Mouse (Mus musculus) limb, embryonic 14.5 days (tissue): ENCODE measurements around the gene Mindy2. TPM values are rescaled to one million over a fixed set of nuclear protein-coding genes. Genes with fewer than 3 reads are reported as not detected.

Experiments used
- ATAC-seq: fragments of 200-750 bp; cut with Nextera tagmentation; 2 replicates; pipeline ENCODE4 v1.8.0; 2017; ENCODE audit warnings: low read depth, moderate number of reproducible peaks, moderate TSS enrichment; ENCODE audit not compliant: low FRiP score
- DNase-seq: peaks from one replicate; pipeline ENCODE4 v3.0.0-alpha.2; 2015; ENCODE audit warnings: low spot score
- H3K27ac ChIP-seq: fragments of 300-500 bp; sonication (generic); replicated peaks from 2 replicates; pipeline ENCODE4 v1.5.1; 2014; ENCODE audit warnings: low read depth, mild to moderate bottlenecking, low read length, moderate library complexity, mixed read lengths
- H3K27me3 ChIP-seq: fragments of 300-500 bp; sonication (generic); 2 replicates; pipeline ENCODE4 v1.6.1; 2014; ENCODE audit warnings: low read length, mixed read lengths; ENCODE audit not compliant: control insufficient read depth, insufficient read depth
- H3K36me3 ChIP-seq: fragments of 300-500 bp; sonication (generic); 2 replicates; pipeline ENCODE4 v1.6.1; 2014; ENCODE audit warnings: mild to moderate bottlenecking, low read length, moderate library complexity, mixed read lengths; ENCODE audit not compliant: control insufficient read depth, insufficient read depth
- H3K4me1 ChIP-seq: fragments of 300-500 bp; sonication (generic); 2 replicates; pipeline ENCODE4 v1.6.1; 2014; ENCODE audit warnings: antibody characterized with exemption, low read length, mixed read lengths; ENCODE audit not compliant: control insufficient read depth, insufficient read depth
- H3K4me2 ChIP-seq: fragments of 300-500 bp; sonication (generic); replicated peaks from 2 replicates; pipeline ENCODE4 v1.6.1; 2014; ENCODE audit warnings: low read depth, mild to moderate bottlenecking, low read length, moderate library complexity; ENCODE audit not compliant: severe bottlenecking
- H3K4me3 ChIP-seq: fragments of 300-500 bp; sonication (generic); replicated peaks from 2 replicates; pipeline ENCODE4 v1.5.1; 2014; ENCODE audit warnings: low read length
- H3K9ac ChIP-seq: fragments of 300-500 bp; sonication (generic); 2 replicates; pipeline ENCODE4 v1.6.1; 2014; ENCODE audit warnings: mild to moderate bottlenecking, low read depth, low read length, moderate library complexity; ENCODE audit not compliant: severe bottlenecking
- H3K9me3 ChIP-seq: fragments of 300-500 bp; sonication (generic); 2 replicates; pipeline ENCODE4 v1.6.1; 2016; ENCODE audit warnings: low read length; ENCODE audit not compliant: control insufficient read depth
- POLR2A ChIP-seq: fragments of 200-500 bp; IDR thresholded peaks from 2 replicates; pipeline ENCODE4 v1.8.0; 2012; ENCODE audit warnings: inconsistent platforms, mild to moderate bottlenecking, moderate library complexity, borderline replicate concordance; ENCODE audit not compliant: insufficient read depth, insufficient read length; ENCODE audit errors: extremely low read depth
- WGBS: fragments of 180-500 bp; shearing (Covaris S2); extraction: QIAGEN DNeasy Blood & Tissue Kit; methylation state at CpG from one replicate; pipeline ENCODE4 v1.1.7; 2014; 5-methylcytosine and 5-hydroxymethylcytosine counted together
- polyA plus RNA-seq, 2 experiments: library from polyadenylated mRNA; depleted of rRNA in 1 of 2; stranded (reverse) in 1 of 2; unstranded in 1 of 2; fragments of >200 nt; fragmentation: Nextera tagmentation in 1 of 2; extraction: Ambion mirVana in 1 of 2; gene quantifications; 2 replicates each; pipeline versions ENCODE4 v1.2.1 to v1.2.3; 2012 to 2014

Mindy2 gene
- polyA plus RNA-seq, 2 experiments, result 6.3 to 13.0 TPM

- Histone ChIP-seq H3K27ac (no peak overlapping the region), H3K9me3 (no peaks in the 10 kb centered on the region), H3K9ac (no peak overlapping the region), H3K4me2 (no peak overlapping the region), H3K4me3 (no peak overlapping the region), H3K4me1 (no peaks in the 10 kb centered on the region), H3K36me3 (no peaks in the 10 kb centered on the region), H3K27me3 (no peaks in the 10 kb centered on the region)
- DNase-seq (no peak), ATAC-seq (no peak)
- TF ChIP-seq POLR2A, result no peak
- WGBS, result 83% methylated on average over 2 of the region's 2 CpGs
Observed at GRCm38 (mm10) chr9:70636748-70637147, 20.2 kb downstream of the Mindy2 start.

- Histone ChIP-seq H3K9me3 (no peaks in the 10 kb centered on the region), H3K4me1 (peaks cover 3% of the 10 kb centered on the region; the same call in 1 of the 2 replicates), H3K36me3 (no peaks in the 10 kb centered on the region), H3K27me3 (no peaks in the 10 kb centered on the region), H3K4me2 (no peak overlapping the region), H3K27ac (no peak overlapping the region), H3K9ac (no peak overlapping the region), H3K4me3 (no peak overlapping the region)
- peak; percentile 27 for DNase-seq
- ATAC-seq, result no peak
- TF ChIP-seq POLR2A, result no peak
- WGBS, result 15% methylated on average over 5 of the region's 5 CpGs
Observed at GRCm38 (mm10) chr9:70631665-70632064, 25.3 kb downstream of the Mindy2 start.

- 74% methylated on average over 2 of the region's 2 CpGs for WGBS
- DNase-seq (no peak), ATAC-seq (no peak)
- no peak overlapping the region for H3K27ac ChIP-seq
- no peak overlapping the region for H3K9ac ChIP-seq
- H3K36me3 ChIP-seq, result no peaks in the 10 kb centered on the region; the same call in 1 of the 2 replicates
- no peak overlapping the region for H3K4me3 ChIP-seq
- no peaks in the 10 kb centered on the region for H3K9me3 ChIP-seq
- no peak overlapping the region for H3K4me2 ChIP-seq
- no peak for TF ChIP-seq POLR2A
- peaks cover 3% of the 10 kb centered on the region; the same call in 1 of the 2 replicates for H3K4me1 ChIP-seq
- no peaks in the 10 kb centered on the region for H3K27me3 ChIP-seq
Observed at GRCm38 (mm10) chr9:70629711-70630110, 27.3 kb downstream of the Mindy2 start.

GRCm38 (mm10) chr9:70611026-70611673 lies 45.8 kb downstream of the Mindy2 start:
- Histone ChIP-seq H3K27ac (no peak overlapping the region), H3K4me1 (no peaks in the 10 kb centered on the region), H3K4me2 (no peak overlapping the region), H3K27me3 (no peaks in the 10 kb centered on the region), H3K36me3 (peaks cover 17% of the 10 kb centered on the region), H3K9ac (no peak overlapping the region), H3K9me3 (no peaks in the 10 kb centered on the region), H3K4me3 (no peak overlapping the region)
- 30% methylated on average over 3 of the region's 3 CpGs for WGBS
- ATAC-seq, result no peak
- no peak for TF ChIP-seq POLR2A
- DNase-seq, result no peak

GRCm38 (mm10) chr9:70602186-70602845 lies 54.7 kb downstream of the Mindy2 start:
- H3K27me3 ChIP-seq, result no peaks in the 10 kb centered on the region
- H3K9me3 ChIP-seq, result no peaks in the 10 kb centered on the region
- peaks cover 12% of the 10 kb centered on the region for H3K36me3 ChIP-seq
- no peaks in the 10 kb centered on the region for H3K4me1 ChIP-seq
- TF ChIP-seq POLR2A, result no peak
- H3K9ac ChIP-seq, result no peak overlapping the region
- no peak overlapping the region for H3K27ac ChIP-seq
- ATAC-seq (no peak), DNase-seq (no peak)
- 94% methylated on average over 1 of the region's 1 CpGs for WGBS
- no peak overlapping the region for H3K4me3 ChIP-seq
- no peak overlapping the region for H3K4me2 ChIP-seq
